Mouse (Mus musculus): ENCODE measurements around the gene Yipf2. TPM values are rescaled to one million over a fixed set of nuclear protein-coding genes. Genes with fewer than 3 reads are reported as not detected.
"Not testable (repeated sequence)": the region's sequence is repeated elsewhere in the genome, so short reads cannot be mapped to it uniquely, and the experiment has no call there.

The Yipf2 gene
- polyA plus RNA-seq, 1 experiment from 2014 or later = 34.0 TPM

DNA sequence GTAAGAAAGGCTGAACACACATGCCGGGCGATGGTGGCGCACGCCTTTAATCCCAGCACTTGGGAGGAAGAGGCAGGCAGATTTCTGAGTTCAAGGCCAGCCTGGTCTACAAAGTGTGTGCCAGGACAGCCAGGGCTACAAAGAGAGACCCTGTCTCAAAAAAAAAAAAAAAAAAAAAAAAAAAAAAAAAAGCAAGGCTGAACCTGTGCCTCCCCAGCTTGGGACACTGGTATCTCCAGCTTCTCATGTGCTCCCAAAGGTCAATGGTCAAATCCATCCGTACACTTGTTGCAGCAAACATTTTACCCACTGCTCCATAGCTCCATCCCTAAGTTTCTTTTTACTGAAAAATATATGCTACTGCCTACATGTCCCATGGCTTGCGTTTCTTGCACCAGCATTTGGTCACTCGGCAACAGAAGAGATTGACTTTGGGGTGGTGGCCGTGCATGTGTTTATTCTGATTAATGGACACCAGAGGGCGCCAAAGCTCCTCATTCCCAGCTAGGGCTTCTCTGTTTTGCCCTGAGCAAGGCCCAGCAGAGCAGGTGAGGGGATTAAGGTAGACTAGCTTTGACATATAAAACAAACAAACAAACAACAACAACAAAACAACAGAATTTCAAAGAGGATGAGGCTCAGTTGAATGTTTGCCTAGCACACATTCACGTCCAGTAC lies 9.2 kb upstream of the Yipf2 start:
- Histone ChIP-seq H3K4me2 (ENCODE audit: low read depth, low read length) (no peak overlapping the region), H3K27ac (ENCODE audit: low read length) (no peak overlapping the region), H3K36me3 (ENCODE audit: control insufficient read depth, insufficient read depth, low read length) (no peaks in the 10 kb centered on the region), H3K9ac (ENCODE audit: low read length) (no peak overlapping the region), H3K4me1 (ENCODE audit: control insufficient read depth, insufficient read depth, low read length) (no peaks in the 10 kb centered on the region), H3K9me3 (replicated peaks; ENCODE audit: control insufficient read depth, low read length) (no peaks in the 10 kb centered on the region), H3K4me3 (replicated peaks; ENCODE audit: low read length) (no peak overlapping the region), H3K27me3 (ENCODE audit: control insufficient read depth, insufficient read depth, low read length) (no peaks in the 10 kb centered on the region)
- peak; percentile 76; the same call in 1 of the 2 replicates for ATAC-seq (ENCODE audit: insufficient read depth, low FRiP score)
- WGBS = 48% methylated on average over 10 of the region's 10 CpGs

GRCm38 (mm10) chr9:21601073-21601472 lies 8.4 kb upstream of the Yipf2 start:
- Histone ChIP-seq H3K9me3 (replicated peaks; ENCODE audit: control insufficient read depth, low read length) (no peaks in the 10 kb centered on the region), H3K36me3 (ENCODE audit: control insufficient read depth, insufficient read depth, low read length) (no peaks in the 10 kb centered on the region), H3K4me3 (replicated peaks; ENCODE audit: low read length) (no peak overlapping the region), H3K9ac (ENCODE audit: low read length) (no peak overlapping the region), H3K4me1 (ENCODE audit: control insufficient read depth, insufficient read depth, low read length) (no peaks in the 10 kb centered on the region), H3K27ac (ENCODE audit: low read length) (no peak overlapping the region), H3K27me3 (ENCODE audit: control insufficient read depth, insufficient read depth, low read length) (no peaks in the 10 kb centered on the region), H3K4me2 (ENCODE audit: low read depth, low read length) (no peak overlapping the region)
- ATAC-seq (ENCODE audit: insufficient read depth, low FRiP score) = no peak
- 75% methylated on average over 2 of the region's 2 CpGs for WGBS

DNA sequence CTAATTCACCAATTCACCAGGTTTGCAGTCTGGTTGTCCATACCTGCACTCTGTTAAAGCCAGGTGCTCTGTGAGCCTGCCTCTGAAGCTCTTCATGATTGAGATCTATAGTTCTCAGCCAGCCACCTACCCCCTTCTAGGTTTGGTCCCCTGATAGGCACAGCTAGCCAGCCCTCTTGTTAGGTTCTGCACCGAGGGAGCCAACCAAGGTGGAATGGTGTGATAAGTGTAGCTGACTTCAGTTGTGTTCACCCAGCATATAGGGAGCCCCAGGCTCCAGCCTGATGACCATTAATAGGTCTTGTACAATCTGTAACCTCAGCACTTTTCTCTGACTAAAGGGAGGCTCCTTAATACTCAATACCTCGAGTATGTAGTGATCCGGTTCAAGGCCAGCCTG lies 7.6 kb upstream of the Yipf2 start:
- Histone ChIP-seq H3K27ac (ENCODE audit: low read length) (no peak overlapping the region), H3K4me2 (ENCODE audit: low read depth, low read length) (no peak overlapping the region), H3K9me3 (replicated peaks; ENCODE audit: control insufficient read depth, low read length) (no peaks in the 10 kb centered on the region), H3K4me3 (replicated peaks; ENCODE audit: low read length) (no peak overlapping the region), H3K4me1 (ENCODE audit: control insufficient read depth, insufficient read depth, low read length) (no peaks in the 10 kb centered on the region), H3K27me3 (ENCODE audit: control insufficient read depth, insufficient read depth, low read length) (no peaks in the 10 kb centered on the region), H3K9ac (ENCODE audit: low read length) (no peak overlapping the region), H3K36me3 (ENCODE audit: control insufficient read depth, insufficient read depth, low read length) (no peaks in the 10 kb centered on the region)
- no peak for ATAC-seq (ENCODE audit: insufficient read depth, low FRiP score)
- 73% methylated on average over 3 of the region's 3 CpGs for WGBS

- Histone ChIP-seq H3K27me3 (ENCODE audit: control insufficient read depth, insufficient read depth, low read length) (no peaks in the 10 kb centered on the region), H3K9ac (ENCODE audit: low read length) (no peak overlapping the region), H3K4me3 (replicated peaks; ENCODE audit: low read length) (no peak overlapping the region), H3K36me3 (ENCODE audit: control insufficient read depth, insufficient read depth, low read length) (no peaks in the 10 kb centered on the region), H3K27ac (ENCODE audit: low read length) (no peak overlapping the region), H3K9me3 (replicated peaks; ENCODE audit: control insufficient read depth, low read length) (no peaks in the 10 kb centered on the region), H3K4me1 (ENCODE audit: control insufficient read depth, insufficient read depth, low read length) (peaks cover 9% of the 10 kb centered on the region; the same call in 1 of the 2 replicates), H3K4me2 (ENCODE audit: low read depth, low read length) (no peak overlapping the region)
- no peak for ATAC-seq (ENCODE audit: insufficient read depth, low FRiP score)
- WGBS = 30% methylated on average over 2 of the region's 2 CpGs
These were observed 5.6 kb upstream of the Yipf2 start for GRCm38 (mm10) chr9:21598198-21598597.

- Histone ChIP-seq H3K27me3 (ENCODE audit: control insufficient read depth, insufficient read depth, low read length) (no peaks in the 10 kb centered on the region), H3K9me3 (replicated peaks; ENCODE audit: control insufficient read depth, low read length) (no peaks in the 10 kb centered on the region), H3K27ac (ENCODE audit: low read length) (no peak overlapping the region), H3K36me3 (ENCODE audit: control insufficient read depth, insufficient read depth, low read length) (0 out of 2 replicates have a peak, but pooled peaks cover 1% of the 10 kb centered on the region), H3K4me3 (replicated peaks; ENCODE audit: low read length) (no peak overlapping the region), H3K4me2 (ENCODE audit: low read depth, low read length) (no peak overlapping the region), H3K9ac (ENCODE audit: low read length) (no peak overlapping the region), H3K4me1 (ENCODE audit: control insufficient read depth, insufficient read depth, low read length) (peaks cover 14% of the 10 kb centered on the region)
- no peak for ATAC-seq (ENCODE audit: insufficient read depth, low FRiP score)
- 72% methylated on average over 2 of the region's 2 CpGs for WGBS
These were observed 2.2 kb upstream of the Yipf2 start for GRCm38 (mm10) chr9:21594838-21595237.

DNA sequence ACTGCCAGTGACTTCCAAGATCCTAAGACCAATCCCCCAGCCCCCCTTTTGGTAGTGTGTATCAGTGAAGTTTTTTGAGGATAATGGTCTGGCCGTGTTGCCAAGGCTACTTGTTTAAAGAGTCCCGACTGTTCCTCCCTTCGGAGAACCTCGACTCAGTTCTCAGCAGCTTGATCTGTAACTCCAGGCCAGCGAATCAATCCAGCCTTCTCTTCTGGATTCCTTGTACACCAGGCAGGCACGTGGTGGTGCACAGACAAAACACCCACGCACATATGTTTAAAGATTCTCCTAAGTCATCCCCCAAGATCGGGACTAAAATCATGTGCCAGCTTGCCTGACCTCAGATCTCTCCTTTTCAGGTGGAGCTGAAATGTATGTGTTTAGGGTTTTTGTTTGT lies 1.7 kb upstream of the Yipf2 start:
- H3K4me3 ChIP-seq (replicated peaks; ENCODE audit: low read length); H3K36me3 ChIP-seq (ENCODE audit: control insufficient read depth, insufficient read depth, low read length); H3K9ac ChIP-seq (ENCODE audit: low read length); H3K27ac ChIP-seq (ENCODE audit: low read length); ATAC-seq (ENCODE audit: insufficient read depth, low FRiP score); H3K27me3 ChIP-seq (ENCODE audit: control insufficient read depth, insufficient read depth, low read length); H3K9me3 ChIP-seq (replicated peaks; ENCODE audit: control insufficient read depth, low read length): not testable (repeated sequence)
- Histone ChIP-seq H3K4me1 (ENCODE audit: control insufficient read depth, insufficient read depth, low read length) (peaks cover 14% of the 10 kb centered on the region), H3K4me2 (ENCODE audit: low read depth, low read length) (peak overlapping the region; percentile 86)
- 83% methylated on average over 8 of the region's 8 CpGs for WGBS

GRCm38 (mm10) chr9:21593122-21593721 lies 594 bp upstream of the Yipf2 start:
- peaks cover 11% of the 10 kb centered on the region; the same call in 1 of the 2 replicates for H3K36me3 ChIP-seq (ENCODE audit: control insufficient read depth, insufficient read depth, low read length)
- WGBS = under 1% methylated on average over 69 of the region's 69 CpGs

DNA sequence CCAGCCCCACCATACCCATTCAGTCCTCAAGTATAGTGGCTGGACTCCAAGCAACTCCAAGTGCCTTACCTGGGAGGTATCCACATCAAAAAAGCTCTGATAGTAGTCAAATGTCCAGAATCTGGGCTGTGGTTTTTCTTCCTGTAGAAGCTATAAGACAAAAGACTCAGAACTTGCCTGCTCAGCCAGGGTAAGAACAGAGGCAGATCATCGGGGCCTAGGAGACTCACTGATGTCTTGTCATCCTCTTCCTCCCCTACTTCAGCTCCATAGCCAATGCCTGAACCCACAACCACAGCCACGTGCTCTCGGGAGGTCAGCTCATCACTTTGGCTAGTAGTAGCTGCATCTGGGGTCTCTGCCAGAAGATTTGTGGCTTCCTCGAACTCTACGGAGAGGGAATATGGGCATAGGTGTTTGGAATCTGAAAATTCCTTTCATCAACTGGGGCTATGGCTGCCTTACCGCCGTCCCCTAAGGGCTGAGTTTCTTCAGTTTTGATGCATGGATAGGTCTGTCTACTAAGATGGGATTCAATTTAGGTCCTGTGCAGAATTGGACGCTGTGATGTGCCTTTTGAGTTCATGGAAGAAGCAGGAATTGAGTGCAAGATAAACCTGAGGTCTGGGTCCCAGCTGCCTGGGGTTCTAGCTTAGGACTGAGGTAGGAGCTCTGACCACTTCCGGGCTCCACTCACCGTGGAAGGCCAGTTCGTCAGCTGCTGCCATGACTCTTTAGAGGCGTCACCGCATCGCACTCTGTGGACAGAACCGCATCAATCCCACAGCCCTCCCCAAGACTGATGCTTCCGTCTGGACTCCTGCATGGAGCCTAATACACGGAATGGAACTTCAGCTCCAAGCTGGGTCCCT lies 561 bp downstream of the Yipf2 start:
- H3K27ac ChIP-seq (ENCODE audit: low read length) = peak overlapping the region; percentile 60
- 17% methylated on average over 17 of the region's 17 CpGs for whole genome bisulfite sequencing
- H3K9ac ChIP-seq (ENCODE audit: low read length) = peak overlapping the region; percentile 83
- peaks cover 15% of the 10 kb centered on the region; the same call in 1 of the 2 replicates for H3K36me3 ChIP-seq (ENCODE audit: control insufficient read depth, insufficient read depth, low read length)
- H3K4me3 ChIP-seq (replicated peaks; ENCODE audit: low read length) = peak overlapping the region; percentile 71
- peaks cover 14% of the 10 kb centered on the region for H3K4me1 ChIP-seq (ENCODE audit: control insufficient read depth, insufficient read depth, low read length)
- no peaks in the 10 kb centered on the region for H3K9me3 ChIP-seq (replicated peaks; ENCODE audit: control insufficient read depth, low read length)
- H3K4me2 ChIP-seq (ENCODE audit: low read depth, low read length) = peak overlapping the region; percentile 81
- peak; percentile 66 for ATAC-seq (ENCODE audit: insufficient read depth, low FRiP score)
- H3K27me3 ChIP-seq (ENCODE audit: control insufficient read depth, insufficient read depth, low read length) = no peaks in the 10 kb centered on the region

More at GRCm38 (mm10) chr9:21593122-21593721, 594 bp upstream of the Yipf2 start:
- H3K9ac ChIP-seq (ENCODE audit: low read length) = peak overlapping the region; percentile 83
- no peaks in the 10 kb centered on the region for H3K9me3 ChIP-seq (replicated peaks; ENCODE audit: control insufficient read depth, low read length)
- H3K4me2 ChIP-seq (ENCODE audit: low read depth, low read length) = peak overlapping the region; percentile 86
- H3K4me1 ChIP-seq (ENCODE audit: control insufficient read depth, insufficient read depth, low read length) = peaks cover 14% of the 10 kb centered on the region
- peak; percentile 63 for ATAC-seq (ENCODE audit: insufficient read depth, low FRiP score)
- no peaks in the 10 kb centered on the region for H3K27me3 ChIP-seq (ENCODE audit: control insufficient read depth, insufficient read depth, low read length)
- peak overlapping the region; percentile 79 for H3K27ac ChIP-seq (ENCODE audit: low read length)
- H3K4me3 ChIP-seq (replicated peaks; ENCODE audit: low read length) = peak overlapping the region; percentile 71
